In the genomic region with DNA sequence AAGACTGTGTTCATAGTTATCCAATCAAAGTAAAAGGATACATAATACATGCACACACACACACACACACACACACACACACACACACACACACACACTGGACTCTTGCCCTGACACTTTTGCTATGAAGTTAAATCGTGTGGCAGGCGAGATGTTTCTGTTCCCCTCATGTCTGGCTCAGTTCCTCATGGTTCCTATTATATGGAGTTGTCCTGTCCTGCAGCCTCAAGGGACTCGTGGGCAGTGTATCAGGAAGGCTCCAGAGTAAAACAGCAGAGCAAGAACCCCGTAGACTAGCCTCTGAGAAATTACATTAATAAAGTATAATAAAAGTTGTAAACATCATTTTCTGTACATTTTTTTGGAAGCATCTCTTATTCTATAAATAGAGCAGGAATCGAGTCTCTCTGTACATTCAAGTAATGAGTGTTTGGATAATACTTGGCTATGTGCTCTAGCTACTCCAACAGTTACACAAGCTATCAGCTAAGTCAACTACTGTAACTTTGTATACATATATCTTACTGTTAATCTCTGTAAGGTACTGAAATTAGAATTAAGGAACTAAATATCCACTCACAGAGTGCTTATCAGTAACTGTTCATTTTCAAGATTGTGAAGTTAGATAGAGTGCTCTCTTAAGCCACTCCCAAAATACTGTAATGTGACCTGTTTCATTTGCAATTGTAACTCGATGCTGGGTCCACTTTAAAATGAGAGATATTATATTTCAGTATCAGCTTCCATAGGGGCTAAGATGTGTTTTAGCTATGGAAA, we compare ENCODE assay signal across 17 mouse cellular contexts. TPM values are rescaled to one million over a fixed set of nuclear protein-coding genes. Genes with fewer than 3 reads are reported as not detected.
"Had no signal": no experiment of that assay in that cellular context is flagged by ENCODE, and none has a peak within 500 bp of the region (broad histone marks: within the 10 kb centered on the region; RNA-seq: fewer than 3 reads in every experiment).

No protein-coding gene starts in this region.

- H3K4me3 ChIP-seq: intestine, embryonic 15.5 days; kidney, embryonic 15.5 days; left cerebral cortex, adult 2 months; liver, embryonic 13.5 days; stomach, embryonic 15.5 days had no signal

- H3K4me2 ChIP-seq: intestine, embryonic 15.5 days; kidney, embryonic 15.5 days; liver, embryonic 13.5 days; midbrain, embryonic 11.5 days; stomach, embryonic 15.5 days had no signal

- H3K9ac ChIP-seq: intestine, embryonic 15.5 days; kidney, embryonic 15.5 days; liver, embryonic 13.5 days; stomach, embryonic 15.5 days had no signal

- H3K27ac ChIP-seq: intestine, embryonic 15.5 days; kidney, embryonic 15.5 days; left cerebral cortex, adult 2 months; liver, embryonic 13.5 days; macrophage; stomach, embryonic 15.5 days had no signal

- ATAC-seq: intestine, embryonic 15.5 days had no signal

- H3K27me3 ChIP-seq: intestine, embryonic 15.5 days; kidney, embryonic 15.5 days; liver, embryonic 13.5 days; stomach, embryonic 15.5 days had no signal

- DNase-seq: kidney, adult 11 months; kidney, adult 8-10 months; kidney, postnatal 10 days; kidney, postnatal 36 days; layer of hippocampus, postnatal 36 days; liver, embryonic 13.5 days; midbrain, embryonic 14.5 days; right cerebral cortex, postnatal 25 days; spleen, adult 18-20 months; thymus, postnatal 25 days had no signal

- H3K4me1 ChIP-seq: intestine, embryonic 15.5 days; kidney, embryonic 15.5 days; liver, embryonic 13.5 days; stomach, embryonic 15.5 days had no signal

- H3K36me3 ChIP-seq: intestine, embryonic 15.5 days; kidney, embryonic 15.5 days; liver, embryonic 13.5 days; stomach, embryonic 15.5 days had no signal

- H3K9me3 ChIP-seq: intestine, embryonic 15.5 days; kidney, embryonic 15.5 days; liver, embryonic 13.5 days; stomach, embryonic 15.5 days had no signal

RNA-seq across cellular contexts. Expression of gene Etv1, which starts 35.0 kb away (rescaled TPM):
- total RNA-seq: megakaryocyte-erythroid progenitor cell, adult 5-6 weeks had no signal
